Comparison of ENCODE assay signal across 8 mouse cellular contexts in the genomic region with DNA sequence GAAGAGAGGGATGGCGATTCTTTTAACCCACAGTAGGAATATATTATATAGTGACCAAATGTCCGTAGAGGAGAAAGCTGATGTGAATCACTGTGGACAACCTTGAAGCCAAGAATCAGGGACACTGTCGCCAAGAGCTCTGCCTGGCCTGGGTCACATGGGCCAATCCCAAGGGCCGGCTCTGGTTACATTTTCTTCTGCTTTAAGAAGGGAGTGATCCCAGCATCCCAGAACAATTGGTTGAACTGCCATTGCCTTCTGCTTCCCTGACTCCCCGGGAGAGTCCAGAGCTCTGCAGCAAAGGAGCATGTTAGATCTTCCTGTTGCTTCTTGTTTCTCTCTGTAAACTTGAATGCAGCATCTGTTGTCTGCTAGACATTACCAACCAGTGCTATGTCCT.
DNase-seq lines count a peak whose midpoint lies in the region; ATAC-seq and TF ChIP-seq lines count a peak whose summit lies in the region.

No protein-coding gene starts in this region.

- H3K9ac ChIP-seq in lung, embryonic 14.5 days, result no peak overlapping the region
- no peak overlapping the region for H3K9ac ChIP-seq in heart, adult 2 months (ENCODE audit: low read depth, low read length)
- H3K9ac ChIP-seq in neural tube, embryonic 14.5 days (replicated peaks; ENCODE audit: low read depth, low read length), result no peak overlapping the region
- no peak overlapping the region for H3K9ac ChIP-seq in intestine, embryonic 15.5 days

- H3K36me3 ChIP-seq in lung, embryonic 14.5 days (ENCODE audit: insufficient read depth), result no peaks in the 10 kb centered on the region
- no peaks in the 10 kb centered on the region for H3K36me3 ChIP-seq in heart, adult 2 months (ENCODE audit: control insufficient read depth, insufficient read depth, low read length)
- no peaks in the 10 kb centered on the region for H3K36me3 ChIP-seq in neural tube, embryonic 14.5 days (ENCODE audit: control insufficient read depth, insufficient read depth, low read length)
- no peaks in the 10 kb centered on the region for H3K36me3 ChIP-seq in intestine, embryonic 15.5 days

- ATAC-seq in lung, embryonic 14.5 days (ENCODE audit: insufficient read depth), result no peak
- ATAC-seq in neural tube, embryonic 14.5 days (ENCODE audit: low read depth), result no peak
- ATAC-seq in intestine, embryonic 15.5 days, result no peak
- ATAC-seq in megakaryocyte-erythroid progenitor cell, adult 5-6 weeks (replicated peaks; ENCODE audit: low FRiP score, low TSS enrichment, poor library complexity, severe bottlenecking), result no peak

- H3K27me3 ChIP-seq in lung, embryonic 14.5 days (ENCODE audit: insufficient read depth, low read length), result no peaks in the 10 kb centered on the region
- peaks cover 2% of the 10 kb centered on the region; the same call in 1 of the 2 replicates for H3K27me3 ChIP-seq in heart, adult 2 months (ENCODE audit: control insufficient read depth, insufficient read depth, low read length)
- H3K27me3 ChIP-seq in neural tube, embryonic 14.5 days (ENCODE audit: control insufficient read depth, insufficient read depth, low read length), result no peaks in the 10 kb centered on the region
- no peaks in the 10 kb centered on the region for H3K27me3 ChIP-seq in intestine, embryonic 15.5 days (replicated peaks)

- DNase-seq in lung, embryonic 14.5 days, result peak; percentile 12
- DNase-seq in lung, adult 2 months, result no peak
- peak; percentile 48 to 57 for DNase-seq in cerebellum, postnatal 25 days
- peak; percentile 36 to 48 for DNase-seq in heart, adult 2 months
- no peak for DNase-seq in right cerebral cortex, postnatal 4 days

- H3K9me3 ChIP-seq in lung, embryonic 14.5 days (ENCODE audit: low read depth, low read length), result no peaks in the 10 kb centered on the region
- H3K9me3 ChIP-seq in neural tube, embryonic 14.5 days (ENCODE audit: control insufficient read depth, low read length), result no peaks in the 10 kb centered on the region
- H3K9me3 ChIP-seq in intestine, embryonic 15.5 days, result no peaks in the 10 kb centered on the region

- no peak for TF ChIP-seq EP300 in heart, adult 2 months (IDR thresholded peaks at IDR 0.05; ENCODE audit: insufficient read depth, low read depth, low read length)

- no peak for TF ChIP-seq POLR2A in lung, adult 2 months (IDR thresholded peaks at IDR 0.05; ENCODE audit: borderline replicate concordance, extremely low read depth, low read depth, low read length)
- TF ChIP-seq POLR2A in heart, adult 2 months (IDR thresholded peaks at IDR 0.05; ENCODE audit: insufficient read depth, low read depth, low read length), result no peak

- TF ChIP-seq CTCF in lung, embryonic 14.5 days (IDR thresholded peaks at IDR 0.05; ENCODE audit: low read depth), result no peak
- TF ChIP-seq CTCF in lung, adult 2 months (IDR thresholded peaks at IDR 0.05; ENCODE audit: insufficient read depth, low read length), result no peak
- TF ChIP-seq CTCF in heart, adult 2 months (IDR thresholded peaks at IDR 0.05), result no peak

- no peak overlapping the region for H3K4me2 ChIP-seq in lung, embryonic 14.5 days
- no peak overlapping the region for H3K4me2 ChIP-seq in neural tube, embryonic 14.5 days (ENCODE audit: low read depth, low read length)
- H3K4me2 ChIP-seq in intestine, embryonic 15.5 days (replicated peaks), result no peak overlapping the region

- 52% methylated on average over 5 of the region's 5 CpGs for WGBS in lung, embryonic 14.5 days
- 61% methylated on average over 5 of the region's 5 CpGs for WGBS in lung, adult 2 months
- 36% methylated on average over 5 of the region's 5 CpGs for WGBS in heart, adult 2 months
- 60% methylated on average over 5 of the region's 5 CpGs for WGBS in neural tube, embryonic 14.5 days
- WGBS in intestine, embryonic 15.5 days, result 69% methylated on average over 5 of the region's 5 CpGs

- intact Hi-C loops in heart, adult 2 months (cut with DNase I), result no loop called here

- H3K4me3 ChIP-seq in lung, embryonic 14.5 days (ENCODE audit: low read depth, low read length), result no peak overlapping the region
- H3K4me3 ChIP-seq in lung, adult 2 months (replicated peaks; ENCODE audit: extremely low read depth, low read depth, low read length), result no peak overlapping the region
- no peak overlapping the region for H3K4me3 ChIP-seq in heart, adult 2 months
- H3K4me3 ChIP-seq in neural tube, embryonic 14.5 days (ENCODE audit: low read depth, low read length), result no peak overlapping the region
- no peak overlapping the region for H3K4me3 ChIP-seq in intestine, embryonic 15.5 days (replicated peaks)

- H3K4me1 ChIP-seq in lung, embryonic 14.5 days (ENCODE audit: insufficient read depth), result no peaks in the 10 kb centered on the region
- no peaks in the 10 kb centered on the region for H3K4me1 ChIP-seq in lung, adult 2 months (ENCODE audit: control insufficient read depth, insufficient read depth, low read length)
- H3K4me1 ChIP-seq in heart, adult 2 months (ENCODE audit: control insufficient read depth, insufficient read depth, low read length), result no peaks in the 10 kb centered on the region
- peaks cover 7% of the 10 kb centered on the region; the same call in 1 of the 2 replicates for H3K4me1 ChIP-seq in neural tube, embryonic 14.5 days (ENCODE audit: control insufficient read depth, insufficient read depth, low read length)
- H3K4me1 ChIP-seq in intestine, embryonic 15.5 days (replicated peaks), result no peaks in the 10 kb centered on the region

- H3K27ac ChIP-seq in lung, embryonic 14.5 days (ENCODE audit: low read depth), result no peak overlapping the region
- H3K27ac ChIP-seq in heart, adult 2 months, result no peak overlapping the region
- 0 out of 2 replicates have a peak overlapping the region, but pooled peaks have one; percentile 22 for H3K27ac ChIP-seq in neural tube, embryonic 14.5 days (ENCODE audit: low read depth, low read length)
- H3K27ac ChIP-seq in intestine, embryonic 15.5 days, result no peak overlapping the region

- H3K79me2 ChIP-seq in heart, adult 2 months (replicated peaks; ENCODE audit: control insufficient read depth, insufficient read depth, low read length), result no peaks in the 10 kb centered on the region

Comparison
In these comparisons a context has a peak if more than half of its experiments do, and no peak if none do; other contexts are left out.
1. DNase-seq: peak in lung, embryonic 14.5 days (single experiment), cerebellum, postnatal 25 days (2 of 2) and heart, adult 2 months (2 of 2); none in lung, adult 2 months (single experiment) and right cerebral cortex, postnatal 4 days (single experiment).